Mouse (Mus musculus) midbrain, embryonic 14.5 days (tissue): ENCODE data around the gene Me3. TPM values are rescaled to one million over a fixed set of nuclear protein-coding genes. Genes with fewer than 3 reads are reported as not detected.

Experiments
- ATAC-seq: fragments of 200-750 bp; cut with Nextera tagmentation; 2 replicates; pipeline ENCODE4 v1.8.0; 2017; ENCODE audit warnings: moderate number of reproducible peaks, moderate library complexity; ENCODE audit not compliant: low FRiP score, low TSS enrichment
- DNase-seq: peaks from one replicate; pipeline ENCODE4 v3.0.0-alpha.2; 2015
- H3K27ac ChIP-seq: fragments of 300-500 bp; sonication (generic); replicated peaks from 2 replicates; pipeline ENCODE4 v1.5.1; 2014; ENCODE audit warnings: mild to moderate bottlenecking, low read depth, low read length, moderate library complexity
- H3K27me3 ChIP-seq: fragments of 300-500 bp; sonication (generic); 2 replicates; pipeline ENCODE4 v1.6.1; 2014; ENCODE audit warnings: low read length, control low read depth, mixed read lengths; ENCODE audit not compliant: control insufficient read depth, insufficient read depth
- H3K36me3 ChIP-seq: fragments of 300-500 bp; sonication (generic); 2 replicates; pipeline ENCODE4 v1.6.1; 2014; ENCODE audit warnings: low read length, control low read depth; ENCODE audit not compliant: control insufficient read depth, insufficient read depth
- H3K4me1 ChIP-seq: fragments of 300-500 bp; sonication (generic); 2 replicates; pipeline ENCODE4 v1.6.1; 2014; ENCODE audit warnings: mild to moderate bottlenecking, antibody characterized with exemption, low read length, control low read depth; ENCODE audit not compliant: control insufficient read depth, insufficient read depth
- H3K4me2 ChIP-seq: fragments of 300-500 bp; sonication (generic); 2 replicates; pipeline ENCODE4 v1.6.1; 2014; ENCODE audit warnings: mild to moderate bottlenecking, low read length, moderate library complexity
- H3K4me3 ChIP-seq: fragments of 300-500 bp; sonication (generic); replicated peaks from 2 replicates; pipeline ENCODE4 v1.5.1; 2014; ENCODE audit warnings: low read depth, low read length
- H3K9ac ChIP-seq: fragments of 300-500 bp; sonication (generic); replicated peaks from 2 replicates; pipeline ENCODE4 v1.6.1; 2014; ENCODE audit warnings: mild to moderate bottlenecking, low read length, moderate library complexity
- H3K9me3 ChIP-seq: fragments of 300-500 bp; sonication (generic); 2 replicates; pipeline ENCODE4 v1.6.1; 2016; ENCODE audit warnings: low read length, control low read depth, mixed read lengths; ENCODE audit not compliant: control insufficient read depth
- WGBS: fragments of 180-500 bp; shearing (Covaris S2); extraction: QIAGEN DNeasy Blood & Tissue Kit; methylation state at CpG from one replicate; pipeline ENCODE4 v1.1.7; 2014; 5-methylcytosine and 5-hydroxymethylcytosine counted together
- polyA plus RNA-seq: library from polyadenylated mRNA; unstranded; fragments of >200 nt; fragmentation: Nextera tagmentation; extraction: Ambion mirVana; gene quantifications from 2 replicates; pipeline ENCODE4 v1.2.1, GENCODE M21; 2014

Me3 gene
- polyA plus RNA-seq, 1 experiment from 2014 or later = 5.9 TPM

- Histone ChIP-seq H3K36me3 (no peaks in the 10 kb centered on the region), H3K4me1 (no peaks in the 10 kb centered on the region), H3K9me3 (no peaks in the 10 kb centered on the region), H3K27ac (no peak overlapping the region), H3K4me3 (no peak overlapping the region), H3K27me3 (no peaks in the 10 kb centered on the region), H3K4me2 (no peak overlapping the region), H3K9ac (no peak overlapping the region)
- DNase-seq = no peak
- no peak for ATAC-seq
- WGBS = 83% methylated on average over 3 of the region's 3 CpGs
Observed at GRCm38 (mm10) chr7:89802447-89802846, 170.3 kb downstream of the Me3 start.

GRCm38 (mm10) chr7:89803966-89804365 lies 171.8 kb downstream of the Me3 start:
- Histone ChIP-seq H3K27me3 (no peaks in the 10 kb centered on the region), H3K4me3 (no peak overlapping the region), H3K4me1 (no peaks in the 10 kb centered on the region), H3K9me3 (no peaks in the 10 kb centered on the region), H3K36me3 (no peaks in the 10 kb centered on the region), H3K4me2 (no peak overlapping the region), H3K9ac (no peak overlapping the region), H3K27ac (no peak overlapping the region)
- 83% methylated on average over 4 of the region's 4 CpGs for WGBS
- DNase-seq (no peak), ATAC-seq (no peak)

- Histone ChIP-seq H3K4me1 (no peaks in the 10 kb centered on the region), H3K27ac (no peak overlapping the region), H3K27me3 (no peaks in the 10 kb centered on the region), H3K9ac (no peak overlapping the region), H3K4me2 (no peak overlapping the region), H3K36me3 (no peaks in the 10 kb centered on the region), H3K9me3 (no peaks in the 10 kb centered on the region), H3K4me3 (no peak overlapping the region)
- ATAC-seq (no peak), DNase-seq (no peak)
- WGBS = 75% methylated on average over 2 of the region's 2 CpGs
Observed at GRCm38 (mm10) chr7:89809400-89809799, 177.2 kb downstream of the Me3 start.

- Histone ChIP-seq H3K27me3 (no peaks in the 10 kb centered on the region), H3K4me2 (no peak overlapping the region), H3K4me1 (no peaks in the 10 kb centered on the region), H3K27ac (no peak overlapping the region), H3K9me3 (no peaks in the 10 kb centered on the region), H3K4me3 (no peak overlapping the region), H3K9ac (no peak overlapping the region), H3K36me3 (no peaks in the 10 kb centered on the region)
- WGBS = 82% methylated on average over 4 of the region's 4 CpGs
- ATAC-seq (no peak; the same call in 1 of the 2 replicates), DNase-seq (no peak)
Observed at GRCm38 (mm10) chr7:89828436-89829065, 196.4 kb downstream of the Me3 start.

- 63% methylated on average over 7 of the region's 7 CpGs for WGBS
- Histone ChIP-seq H3K36me3 (no peaks in the 10 kb centered on the region), H3K27me3 (no peaks in the 10 kb centered on the region), H3K9me3 (no peaks in the 10 kb centered on the region), H3K4me3 (no peak overlapping the region), H3K27ac (no peak overlapping the region), H3K9ac (no peak overlapping the region), H3K4me2 (no peak overlapping the region), H3K4me1 (no peaks in the 10 kb centered on the region)
- DNase-seq (peak; percentile 31), ATAC-seq (peak; percentile 53; the same call in 1 of the 2 replicates)
Observed at GRCm38 (mm10) chr7:89829201-89829600, 197.0 kb downstream of the Me3 start.

- H3K9ac ChIP-seq = no peak overlapping the region
- DNase-seq (no peak), ATAC-seq (no peak)
- no peak overlapping the region for H3K4me2 ChIP-seq
- H3K27ac ChIP-seq = no peak overlapping the region
- WGBS = 95% methylated on average over 8 of the region's 8 CpGs
- no peaks in the 10 kb centered on the region for H3K36me3 ChIP-seq
- no peak overlapping the region for H3K4me3 ChIP-seq
- H3K27me3 ChIP-seq = no peaks in the 10 kb centered on the region
- no peaks in the 10 kb centered on the region for H3K9me3 ChIP-seq
- no peaks in the 10 kb centered on the region for H3K4me1 ChIP-seq
Observed at GRCm38 (mm10) chr7:89833521-89833920, 201.3 kb downstream of the Me3 start.

- Histone ChIP-seq H3K27ac (no peak overlapping the region), H3K4me1 (no peaks in the 10 kb centered on the region), H3K9ac (no peak overlapping the region), H3K36me3 (no peaks in the 10 kb centered on the region), H3K27me3 (no peaks in the 10 kb centered on the region), H3K4me3 (no peak overlapping the region), H3K9me3 (no peaks in the 10 kb centered on the region), H3K4me2 (no peak overlapping the region)
- WGBS = 73% methylated on average over 8 of the region's 8 CpGs
- DNase-seq (no peak), ATAC-seq (no peak)
Observed at GRCm38 (mm10) chr7:89835566-89835965, 203.4 kb downstream of the Me3 start.

- DNase-seq (no peak), ATAC-seq (no peak)
- no peaks in the 10 kb centered on the region for H3K36me3 ChIP-seq
- 93% methylated on average over 7 of the region's 7 CpGs for WGBS
- H3K9me3 ChIP-seq = no peaks in the 10 kb centered on the region
- no peaks in the 10 kb centered on the region for H3K4me1 ChIP-seq
- no peak overlapping the region for H3K4me2 ChIP-seq
- no peak overlapping the region for H3K27ac ChIP-seq
- H3K9ac ChIP-seq = no peak overlapping the region
- H3K27me3 ChIP-seq = no peaks in the 10 kb centered on the region
- H3K4me3 ChIP-seq = no peak overlapping the region
Observed at GRCm38 (mm10) chr7:89836676-89837075, 204.5 kb downstream of the Me3 start.

GRCm38 (mm10) chr7:89837841-89838240 lies 205.6 kb downstream of the Me3 start:
- H3K4me2 ChIP-seq = no peak overlapping the region
- no peaks in the 10 kb centered on the region for H3K27me3 ChIP-seq

More at GRCm38 (mm10) chr7:89837841-89838240, 205.6 kb downstream of the Me3 start:
- DNase-seq (no peak), ATAC-seq (no peak)
- Histone ChIP-seq H3K9me3 (no peaks in the 10 kb centered on the region), H3K4me1 (no peaks in the 10 kb centered on the region), H3K4me3 (no peak overlapping the region), H3K9ac (no peak overlapping the region), H3K27ac (no peak overlapping the region), H3K36me3 (no peaks in the 10 kb centered on the region)
- WGBS = 79% methylated on average over 4 of the region's 4 CpGs
